Mouse (Mus musculus): Measurements from ENCODE around the gene Epor.

- no peak for TF ChIP-seq CTCF (IDR thresholded peaks at IDR 0.05; ENCODE audit: low read depth, low read length)
- TF ChIP-seq POLR2A (IDR thresholded peaks at IDR 0.05; ENCODE audit: extremely low read depth, insufficient read depth, low read length) = peak; percentile 20; the same call in 1 of the 2 replicates
Measured at GRCm38 (mm10) chr9:21936692-21937570, 26.4 kb downstream of the Epor start, which contains the start of gene Plppr2.

Measured in liver, adult 2 months (tissue).